Mouse (Mus musculus): ENCODE measurements around the gene Hspa1l. TPM values are rescaled to one million over a fixed set of nuclear protein-coding genes. Genes with fewer than 3 reads are reported as not detected.
"Not testable (repeated sequence)": the region's sequence is repeated elsewhere in the genome, so short reads cannot be mapped to it uniquely, and the experiment has no call there.

The Hspa1l gene
- polyA plus RNA-seq, 1 experiment = not detected

- H3K4me3 ChIP-seq (replicated peaks; ENCODE audit: control insufficient read depth, low read depth, low read length) = no peak overlapping the region
- WGBS = 75% methylated on average over 3 of the region's 3 CpGs
- H3K4me1 ChIP-seq (ENCODE audit: control insufficient read depth, insufficient read depth, low read length) = no peaks in the 10 kb centered on the region; the same call in 1 of the 2 replicates
- no peak overlapping the region for H3K27ac ChIP-seq (ENCODE audit: control insufficient read depth, insufficient read depth, low read depth, low read length, poor library complexity)
- no peak for TF ChIP-seq CTCF (IDR thresholded peaks at IDR 0.05; ENCODE audit: control insufficient read depth, insufficient read depth, low read length)
- no peak for TF ChIP-seq POLR2A (IDR thresholded peaks at IDR 0.05; ENCODE audit: borderline replicate concordance, control insufficient read depth, low read depth, low read length)
Observed at GRCm38 (mm10) chr17:34955884-34956283, 16.6 kb upstream of the Hspa1l start.

- Histone ChIP-seq H3K4me1 (ENCODE audit: control insufficient read depth, insufficient read depth, low read length) (no peaks in the 10 kb centered on the region; the same call in 1 of the 2 replicates), H3K27ac (ENCODE audit: control insufficient read depth, insufficient read depth, low read depth, low read length, poor library complexity) (no peak overlapping the region), H3K4me3 (replicated peaks; ENCODE audit: control insufficient read depth, low read depth, low read length) (no peak overlapping the region)
- TF ChIP-seq CTCF (IDR thresholded peaks at IDR 0.05; ENCODE audit: control insufficient read depth, insufficient read depth, low read length) (no peak), POLR2A (IDR thresholded peaks at IDR 0.05; ENCODE audit: borderline replicate concordance, control insufficient read depth, low read depth, low read length) (no peak)
- WGBS = 14% methylated on average over 1 of the region's 1 CpGs
Observed at GRCm38 (mm10) chr17:34956340-34956739, 16.2 kb upstream of the Hspa1l start.

GRCm38 (mm10) chr17:34957291-34957690 lies 15.2 kb upstream of the Hspa1l start:
- WGBS = 18% methylated on average over 40 of the region's 40 CpGs
- not testable (repeated sequence) for H3K27ac ChIP-seq (ENCODE audit: control insufficient read depth, insufficient read depth, low read depth, low read length, poor library complexity)

GRCm38 (mm10) chr17:34957966-34958365 lies 14.5 kb upstream of the Hspa1l start:
- H3K4me1 ChIP-seq (ENCODE audit: control insufficient read depth, insufficient read depth, low read length); H3K27ac ChIP-seq (ENCODE audit: control insufficient read depth, insufficient read depth, low read depth, low read length, poor library complexity); H3K4me3 ChIP-seq (replicated peaks; ENCODE audit: control insufficient read depth, low read depth, low read length): not testable (repeated sequence)
- 23% methylated on average over 25 of the region's 40 CpGs for WGBS

More at GRCm38 (mm10) chr17:34957291-34957690, 15.2 kb upstream of the Hspa1l start:
- H3K4me3 ChIP-seq (replicated peaks; ENCODE audit: control insufficient read depth, low read depth, low read length); H3K4me1 ChIP-seq (ENCODE audit: control insufficient read depth, insufficient read depth, low read length): not testable (repeated sequence)

- not testable (repeated sequence) for H3K27ac ChIP-seq (ENCODE audit: control insufficient read depth, insufficient read depth, low read depth, low read length, poor library complexity); H3K4me1 ChIP-seq (ENCODE audit: control insufficient read depth, insufficient read depth, low read length)
- WGBS = 2% methylated on average over 38 of the region's 47 CpGs
- peak overlapping the region; percentile 28 for H3K4me3 ChIP-seq (replicated peaks; ENCODE audit: control insufficient read depth, low read depth, low read length)
Observed at GRCm38 (mm10) chr17:34958734-34959129, 13.8 kb upstream of the Hspa1l start.

GRCm38 (mm10) chr17:34959130-34959778 lies 13.2 kb upstream of the Hspa1l start, which contains the start of gene Hspa1b:
Gene Hspa1b, minus strand, starts transcription at chr17:34959238.
- TF ChIP-seq POLR2A (IDR thresholded peaks at IDR 0.05; ENCODE audit: borderline replicate concordance, control insufficient read depth, low read depth, low read length) = peak; percentile 54; the same call in 1 of the 2 replicates
- under 1% methylated on average over 30 of the region's 32 CpGs for whole genome bisulfite sequencing
- H3K4me1 ChIP-seq (ENCODE audit: control insufficient read depth, insufficient read depth, low read length) = not testable (repeated sequence)
- H3K27ac ChIP-seq (ENCODE audit: control insufficient read depth, insufficient read depth, low read depth, low read length, poor library complexity) = peak within 1 kb of the TSS; percentile 77
- H3K4me3 ChIP-seq (replicated peaks; ENCODE audit: control insufficient read depth, low read depth, low read length) = peak within 1 kb of the TSS; percentile 77

- TF ChIP-seq POLR2A (IDR thresholded peaks at IDR 0.05; ENCODE audit: borderline replicate concordance, control insufficient read depth, low read depth, low read length) = no peak
- Histone ChIP-seq H3K4me1 (ENCODE audit: control insufficient read depth, insufficient read depth, low read length) (no peaks in the 10 kb centered on the region), H3K4me3 (replicated peaks; ENCODE audit: control insufficient read depth, low read depth, low read length) (no peak overlapping the region), H3K27ac (ENCODE audit: control insufficient read depth, insufficient read depth, low read depth, low read length, poor library complexity) (no peak overlapping the region; the same call in 1 of the 2 replicates)
- 15% methylated on average over 12 of the region's 12 CpGs for WGBS
Observed at GRCm38 (mm10) chr17:34959881-34960515, 12.5 kb upstream of the Hspa1l start.

GRCm38 (mm10) chr17:34960702-34961493 lies 11.6 kb upstream of the Hspa1l start:
- H3K4me1 ChIP-seq (ENCODE audit: control insufficient read depth, insufficient read depth, low read length) = no peaks in the 10 kb centered on the region
- no peak overlapping the region for H3K27ac ChIP-seq (ENCODE audit: control insufficient read depth, insufficient read depth, low read depth, low read length, poor library complexity)
- TF ChIP-seq POLR2A (IDR thresholded peaks at IDR 0.05; ENCODE audit: borderline replicate concordance, control insufficient read depth, low read depth, low read length) (no peak), CTCF (IDR thresholded peaks at IDR 0.05; ENCODE audit: control insufficient read depth, insufficient read depth, low read length) (no peak)
- no peak overlapping the region for H3K4me3 ChIP-seq (replicated peaks; ENCODE audit: control insufficient read depth, low read depth, low read length)
